Mouse (Mus musculus) left cerebral cortex, adult 2 months (tissue): ENCODE results near the gene Itgav. TPM values are rescaled to one million over a fixed set of nuclear protein-coding genes. Genes with fewer than 3 reads are reported as not detected.

Experiments
- DNase-seq, 2 experiments: peaks; one replicate each; pipeline ENCODE4 v3.0.0; 2021 to 2022; ENCODE audit warnings: low spot score in 2 of 2, mixed read lengths in 1 of 2; ENCODE audit errors: extremely low spot score in 1 of 2
- H3K27ac ChIP-seq: fragments of 200-600 bp; 2 replicates; pipeline ENCODE4 v1.8.1; 2022
- H3K4me3 ChIP-seq: fragments of 200-600 bp; 2 replicates; pipeline ENCODE4 v1.8.1; 2022
- CTCF ChIP-seq: fragments of 200-600 bp; IDR thresholded peaks from 2 replicates; pipeline ENCODE4 v1.8.1; 2022; ENCODE audit warnings: antibody characterized with exemption, mild to moderate bottlenecking, moderate library complexity
- intact Hi-C: fragments of 180-260 bp; cut with DNase I; formaldehyde crosslinking; loops from one replicate; pipeline ENCODE4 v1.15.1; 2025
- total RNA-seq, 2 experiments: library from RNA; stranded (reverse); gene quantifications; 2 replicates each; pipeline ENCODE4 v1.2.3; 2021

The Itgav gene
- total RNA-seq, 2 experiments from 2014 or later: 135 to 149 TPM

GRCm38 (mm10) chr2:83795766-83796165 lies 71.6 kb downstream of the Itgav start:
- no peak for TF ChIP-seq CTCF
- intact Hi-C loops: no loop called here
- no peak overlapping the region for H3K4me3 ChIP-seq
- DNase-seq: no peak
- no peak overlapping the region for H3K27ac ChIP-seq

DNA sequence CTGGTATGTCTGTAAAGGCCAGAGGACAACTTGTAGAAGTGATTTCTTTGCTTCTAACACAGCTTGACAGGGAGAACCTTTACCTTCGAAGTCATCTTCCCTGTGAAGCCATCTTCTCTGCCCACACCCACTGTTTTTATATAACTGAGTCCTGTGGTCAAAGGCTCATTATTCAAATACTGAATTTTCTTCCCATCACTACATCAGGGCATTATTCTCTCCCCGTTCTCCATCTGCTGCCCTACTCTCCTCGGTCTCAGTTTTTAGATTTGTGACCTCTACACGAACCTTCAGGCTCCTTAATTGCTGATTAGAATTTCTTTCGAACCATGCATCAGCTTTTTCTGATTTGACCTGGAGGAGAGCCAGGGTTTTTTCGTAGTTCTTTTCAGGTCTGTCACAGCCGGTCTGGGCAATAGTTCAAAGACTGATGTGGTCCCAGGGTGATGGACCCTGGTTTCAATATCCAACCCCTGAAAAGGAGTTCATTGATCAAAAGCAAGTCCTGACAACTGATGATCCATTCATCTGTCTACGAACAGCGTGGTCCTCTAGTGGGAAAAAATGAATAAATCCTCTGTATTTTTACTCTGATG lies 73.8 kb downstream of the Itgav start:
- H3K27ac ChIP-seq: no peak overlapping the region
- no peak overlapping the region for H3K4me3 ChIP-seq
- intact Hi-C loops: no loop called here
- TF ChIP-seq CTCF: no peak
- no peak for DNase-seq

GRCm38 (mm10) chr2:83812483-83813272 lies 88.5 kb downstream of the Itgav start, which contains the start of gene Fam171b:
TSS of gene Fam171b (plus strand) at chr2:83812636.
- intact Hi-C loops: loop anchor here (1.0 to 5.0 kb wide), 4 partner anchors 35 to 615 kb away; partner anchors contain the start of gene Calcrl
- peak within 1 kb of the TSS; percentile 100 for H3K27ac ChIP-seq
- peak; percentile 38 for TF ChIP-seq CTCF
- peak within 1 kb of the TSS; percentile 89 for H3K4me3 ChIP-seq
- DNase-seq: peak; percentile 90

DNA sequence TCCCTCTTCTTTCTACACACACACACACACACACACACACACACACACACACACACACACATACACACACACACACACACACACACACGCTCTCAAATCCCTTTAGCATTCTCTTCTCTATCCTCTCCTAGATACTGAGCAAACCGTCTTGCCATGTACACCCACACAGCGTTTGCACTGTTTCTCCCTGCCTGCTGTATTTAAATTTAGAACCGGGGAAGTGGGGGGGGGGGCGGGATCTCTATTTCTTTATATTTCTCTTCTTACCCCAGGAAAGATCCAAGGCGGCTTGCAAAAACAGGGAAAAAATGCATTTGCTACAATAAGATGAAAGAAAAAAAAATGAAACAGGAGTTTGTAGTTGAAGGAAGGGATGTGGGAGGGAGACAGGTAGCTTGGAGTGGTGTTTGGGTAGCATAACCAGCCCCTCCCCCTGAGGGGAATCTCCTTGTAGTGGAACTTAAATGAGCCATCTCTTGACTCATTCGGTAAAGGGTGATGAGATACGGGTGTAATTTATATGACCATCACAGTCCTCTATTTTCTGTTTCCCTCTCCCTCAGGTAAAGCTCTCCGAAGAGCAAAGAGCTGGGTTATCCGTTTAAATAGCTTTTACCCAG lies 89.2 kb downstream of the Itgav start:
- Histone ChIP-seq H3K4me3 (peak overlapping the region; percentile 89), H3K27ac (peak overlapping the region; percentile 100)
- intact Hi-C loops: loop anchor here (1.0 to 5.0 kb wide), 4 partner anchors 34 to 614 kb away; partner anchors contain the start of gene Calcrl
- DNase-seq: peak; percentile 25 to 36
- no peak for TF ChIP-seq CTCF

DNA sequence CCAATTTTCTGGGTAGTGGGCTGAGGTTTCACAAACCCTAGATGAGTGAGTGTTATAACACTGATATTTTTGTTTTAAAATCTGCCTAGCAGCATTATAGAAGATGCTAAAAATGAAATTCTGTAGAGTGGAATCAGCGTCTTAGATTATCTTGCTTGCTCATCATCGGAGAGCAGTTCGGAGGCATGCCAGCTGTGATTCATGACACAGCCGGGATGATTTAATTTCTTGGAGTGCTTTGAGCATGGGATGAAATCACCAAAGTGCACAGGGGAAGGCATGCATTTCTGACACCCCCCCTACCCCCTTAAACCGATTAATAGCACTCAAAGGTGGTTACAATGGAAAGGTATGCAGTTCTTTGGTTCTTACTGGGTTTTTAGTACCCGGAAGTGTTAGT lies 89.8 kb downstream of the Itgav start:
- intact Hi-C loops: loop anchor here (5.0 kb wide), 3 partner anchors 33 to 613 kb away; partner anchors contain the start of gene Calcrl

DNA sequence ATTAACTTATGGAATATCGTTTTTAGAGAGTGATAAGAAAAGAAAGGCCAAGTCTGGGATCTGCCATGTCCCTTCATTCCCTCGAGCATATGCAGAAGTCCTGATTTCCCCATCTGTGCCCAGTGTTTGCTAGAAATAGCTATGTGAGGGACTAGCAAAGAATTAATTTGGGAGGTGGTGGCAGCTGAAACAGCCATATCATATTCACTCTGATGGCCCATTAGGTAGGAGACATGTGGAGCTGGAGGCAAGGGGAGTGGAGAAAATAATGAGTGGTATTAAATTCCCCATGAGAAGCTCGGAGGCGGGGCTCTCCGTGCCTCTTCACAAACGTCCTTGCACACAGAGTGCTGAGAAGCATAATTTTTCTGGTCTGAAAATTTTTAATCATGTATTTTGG lies 92.0 kb downstream of the Itgav start:
- TF ChIP-seq CTCF: no peak
- no peak for DNase-seq
- Histone ChIP-seq H3K27ac (no peak overlapping the region), H3K4me3 (no peak overlapping the region; the same call in 1 of the 2 replicates)
- intact Hi-C loops: no loop called here

More for the DNA sequence above, 89.8 kb downstream of the Itgav start:
- peak overlapping the region; percentile 64 for H3K4me3 ChIP-seq
- peak overlapping the region; percentile 93 for H3K27ac ChIP-seq
- DNase-seq: peak; percentile 40 to 58
- TF ChIP-seq CTCF: no peak

DNA sequence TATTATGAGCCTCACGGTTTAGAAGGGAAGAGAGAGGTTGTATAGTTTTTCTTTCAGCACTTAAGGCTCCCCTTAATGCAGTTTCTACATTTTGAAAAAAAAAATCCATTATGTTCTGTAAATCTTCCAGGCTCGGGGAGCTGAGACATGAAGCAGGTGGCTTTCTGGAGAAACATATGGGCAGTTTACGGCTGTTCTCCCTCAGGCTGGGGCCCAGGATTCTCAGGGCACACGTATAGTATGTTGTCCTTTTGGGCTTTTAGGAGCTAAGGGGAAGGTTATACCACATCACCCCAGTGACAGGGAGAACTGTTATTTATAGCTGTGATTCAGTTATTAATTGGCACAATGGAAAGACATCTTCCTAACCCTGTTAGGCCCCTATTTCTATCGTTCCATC lies 101.0 kb downstream of the Itgav start:
- intact Hi-C loops: no loop called here
- Histone ChIP-seq H3K27ac (0 out of 2 replicates have a peak overlapping the region, but pooled peaks have one; percentile 15), H3K4me3 (no peak overlapping the region)
- no peak for DNase-seq
- no peak for TF ChIP-seq CTCF

DNA sequence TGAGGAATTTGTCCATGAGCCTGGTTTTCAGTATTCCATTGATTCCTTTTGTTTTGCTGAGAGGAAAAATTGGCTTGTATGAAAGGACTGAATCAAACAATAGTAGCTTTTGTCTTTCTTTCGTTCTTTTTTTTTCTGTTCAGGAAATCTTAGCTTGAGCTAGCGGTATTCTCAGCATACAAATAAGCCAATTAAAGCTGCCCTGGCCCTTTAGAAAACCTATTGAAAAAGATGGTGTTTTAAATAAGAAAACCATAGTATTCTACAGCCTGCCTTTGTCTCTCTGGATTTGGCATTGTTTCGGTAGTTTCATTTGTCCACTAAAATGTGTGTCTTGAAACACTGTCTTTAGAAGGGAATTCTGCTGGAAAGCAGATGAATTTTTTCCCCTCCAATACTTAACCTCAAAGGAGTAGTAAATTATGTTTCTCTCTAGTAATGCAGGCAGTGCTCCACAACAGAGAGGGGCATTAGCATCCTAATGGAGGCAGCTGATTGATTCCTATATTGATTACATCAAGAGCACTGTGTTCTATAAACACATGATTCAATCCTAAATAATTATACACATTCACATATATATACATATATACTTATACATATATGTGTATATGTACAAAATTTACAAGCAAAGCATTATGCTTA lies 104.8 kb downstream of the Itgav start:
- peak overlapping the region; percentile 71 for H3K27ac ChIP-seq

GRCm38 (mm10) chr2:83832903-83833302 lies 108.7 kb downstream of the Itgav start:
- H3K27ac ChIP-seq: no peak overlapping the region; the same call in 1 of the 2 replicates
- DNase-seq: no peak
- intact Hi-C loops: no loop called here

More for the DNA sequence above, 104.8 kb downstream of the Itgav start:
- no peak for TF ChIP-seq CTCF
- no peak overlapping the region for H3K4me3 ChIP-seq
- intact Hi-C loops: no loop called here
- DNase-seq: no peak

GRCm38 (mm10) chr2:83835313-83836070 lies 111.3 kb downstream of the Itgav start:
- Histone ChIP-seq H3K27ac (peak overlapping the region; percentile 25; the same call in 1 of the 2 replicates), H3K4me3 (no peak overlapping the region)
- TF ChIP-seq CTCF: no peak
- DNase-seq: no peak
- intact Hi-C loops: no loop called here

More at GRCm38 (mm10) chr2:83832903-83833302, 108.7 kb downstream of the Itgav start:
- no peak for TF ChIP-seq CTCF
- H3K4me3 ChIP-seq: no peak overlapping the region

GRCm38 (mm10) chr2:83848495-83848894 lies 124.3 kb downstream of the Itgav start:
- DNase-seq: no peak
- intact Hi-C loops: loop anchor here (5.0 kb wide), 1 partner anchor 36 kb away; the partner anchor contains the start of gene Fam171b
- no peak overlapping the region for H3K4me3 ChIP-seq
- TF ChIP-seq CTCF: no peak
- H3K27ac ChIP-seq: no peak overlapping the region
